Mouse (Mus musculus) liver, postnatal 0 days (tissue): ENCODE measurements around the gene Dlg2.

Experiments used
- CTCF ChIP-seq: sonication (generic); IDR thresholded peaks from 2 replicates; pipeline ENCODE4 v1.5.1; 2016; ENCODE audit warnings: antibody characterized with exemption, low read depth
- EP300 ChIP-seq: IDR thresholded peaks from 2 replicates; pipeline ENCODE4 v1.6.1; 2016; ENCODE audit warnings: antibody characterized with exemption, low read depth, mild to moderate bottlenecking

- TF ChIP-seq CTCF (no peak), EP300 (no peak)
Observed at GRCm38 (mm10) chr7:90569130-90569529, 92.7 kb downstream of the Dlg2 start.
